Comparison of ENCODE assay signal across 10 mouse cellular contexts in the genomic region with DNA sequence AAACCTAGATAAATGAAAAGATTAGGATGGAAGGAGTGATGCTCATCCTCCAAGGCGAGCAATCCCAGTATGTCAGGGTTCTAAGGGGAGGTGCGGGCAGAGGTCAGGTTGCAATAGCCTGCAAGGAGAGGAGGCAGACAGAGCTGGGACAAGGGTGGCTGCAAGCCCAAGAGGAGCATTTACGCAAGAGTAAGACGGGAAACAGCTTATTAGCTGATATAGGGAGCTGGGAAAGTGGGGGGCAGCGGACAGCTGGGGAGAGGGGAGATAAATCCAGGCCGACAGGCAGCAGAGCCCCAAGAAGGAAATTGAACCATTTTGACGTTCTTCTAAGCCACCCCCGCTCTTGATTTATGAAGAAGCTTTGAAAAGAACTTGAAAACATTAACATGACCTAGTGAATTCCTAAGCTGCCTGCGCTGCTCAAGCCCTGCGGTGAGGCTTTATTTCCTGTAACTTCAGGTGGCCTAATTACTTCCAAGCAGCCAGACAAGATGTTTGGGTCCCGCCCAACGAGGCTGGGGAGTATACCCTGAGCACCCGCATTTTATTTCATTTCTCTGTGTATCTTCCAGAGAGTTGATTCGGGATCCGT.
DNase-seq lines count a peak whose midpoint lies in the region; ATAC-seq and TF ChIP-seq lines count a peak whose summit lies in the region.
"Had no signal": no experiment of that assay in that cellular context is flagged by ENCODE, and none has a peak within 500 bp of the region (broad histone marks: within the 10 kb centered on the region; RNA-seq: fewer than 3 reads in every experiment).

No protein-coding gene starts in this region.

- no peak for ATAC-seq in heart, embryonic 11.5 days (replicated peaks; ENCODE audit: insufficient number of reproducible peaks, low FRiP score, low TSS enrichment)
- ATAC-seq in kidney, postnatal 0 days (replicated peaks; ENCODE audit: low FRiP score, low read depth), result 0 out of 2 replicates have a peak, but pooled peaks have one; percentile 26
- no peak for ATAC-seq in cerebellum, adult (ENCODE audit: insufficient number of reproducible peaks, low FRiP score, low TSS enrichment)

- intact Hi-C loops in gastrocnemius, postnatal 14 days (cut with DNase I; ENCODE audit: low total_unique reads), result loop anchor here (10.0 kb wide), 1 partner anchor 175 kb away; no protein-coding TSS in a partner anchor

- WGBS in heart, embryonic 11.5 days (ENCODE audit: insufficient replicate concordance), result 67% methylated on average over 15 of the region's 15 CpGs
- WGBS in kidney, postnatal 0 days, result 14% methylated on average over 15 of the region's 15 CpGs

- H3K4me2 ChIP-seq in heart, embryonic 11.5 days, result no peak overlapping the region
- peak overlapping the region; percentile 10; the same call in 1 of the 2 replicates for H3K4me2 ChIP-seq in kidney, postnatal 0 days (ENCODE audit: low read length)

- H3K9ac ChIP-seq in heart, embryonic 11.5 days (ENCODE audit: low read depth, low read length), result no peak overlapping the region
- H3K9ac ChIP-seq in kidney, postnatal 0 days (ENCODE audit: low read depth, low read length), result no peak overlapping the region
- H3K9ac ChIP-seq: liver, postnatal 0 days had no signal

- TF ChIP-seq CTCF in kidney, postnatal 0 days (IDR thresholded peaks at IDR 0.05; ENCODE audit: low read depth), result no peak

- H3K27me3 ChIP-seq in heart, embryonic 11.5 days (ENCODE audit: control insufficient read depth, insufficient read depth, low read length), result no peaks in the 10 kb centered on the region
- no peaks in the 10 kb centered on the region for H3K27me3 ChIP-seq in kidney, postnatal 0 days (ENCODE audit: insufficient read depth, low read length)

- H3K9me3 ChIP-seq in heart, embryonic 11.5 days (replicated peaks; ENCODE audit: control insufficient read depth, low read length), result peaks cover 1% of the 10 kb centered on the region
- H3K9me3 ChIP-seq in kidney, postnatal 0 days (replicated peaks; ENCODE audit: low read length), result no peaks in the 10 kb centered on the region

- H3K27ac ChIP-seq in heart, embryonic 11.5 days (ENCODE audit: low read depth, low read length), result no peak overlapping the region
- H3K27ac ChIP-seq in kidney, postnatal 0 days, result peak overlapping the region; percentile 79

- DNase-seq in heart, adult 11 months, result peak; percentile 79
- peak; percentile 22 for DNase-seq in thymus, postnatal 4 days
- DNase-seq in thymus, postnatal 10 days (ENCODE audit: low spot score in 2 of 2), result no peak
- DNase-seq in kidney, postnatal 0 days (ENCODE audit: low spot score), result peak; percentile 89
- DNase-seq in yolk sac, embryonic 10.5 days (ENCODE audit: low spot score), result peak; percentile 43
- no peak for DNase-seq in gastrocnemius, postnatal 14 days
- DNase-seq: heart, postnatal 4 days; liver, postnatal 0 days had no signal

- no peak overlapping the region for H3K4me3 ChIP-seq in heart, embryonic 11.5 days (ENCODE audit: low read depth, low read length)
- no peak overlapping the region for H3K4me3 ChIP-seq in kidney, postnatal 0 days (replicated peaks; ENCODE audit: low read depth, low read length)

- peaks cover 17% of the 10 kb centered on the region for H3K36me3 ChIP-seq in heart, embryonic 11.5 days (ENCODE audit: control insufficient read depth, insufficient read depth, low read length)
- H3K36me3 ChIP-seq in kidney, postnatal 0 days (ENCODE audit: insufficient read depth, low read length), result peaks cover 2% of the 10 kb centered on the region; the same call in 1 of the 2 replicates

- H3K4me1 ChIP-seq in heart, embryonic 11.5 days (ENCODE audit: control insufficient read depth, insufficient read depth, low read length), result peaks cover 3% of the 10 kb centered on the region; the same call in 1 of the 2 replicates
- peaks cover 8% of the 10 kb centered on the region for H3K4me1 ChIP-seq in kidney, postnatal 0 days (replicated peaks; ENCODE audit: insufficient read depth, low read length)

Comparison
In these comparisons a context has a peak if more than half of its experiments do, and no peak if none do; other contexts are left out.
1. DNase-seq: peak in heart, adult 11 months (single experiment), thymus, postnatal 4 days (single experiment), kidney, postnatal 0 days (single experiment) and yolk sac, embryonic 10.5 days (single experiment); none in thymus, postnatal 10 days (0 of 2) and gastrocnemius, postnatal 14 days (single experiment).